Mouse (Mus musculus) limb, embryonic 10.5 days (tissue): ENCODE results near the gene Rab24. TPM values are rescaled to one million over a fixed set of nuclear protein-coding genes. Genes with fewer than 3 reads are reported as not detected.

Experiments
- DNase-seq: peaks from one replicate; pipeline ENCODE4 v3.0.0-alpha.2; 2017; ENCODE audit warnings: low spot score
- H3K27ac ChIP-seq: fragments of 300-500 bp; sonication (generic); 2 replicates; pipeline ENCODE4 v1.5.1; 2016; ENCODE audit warnings: mild to moderate bottlenecking
- H3K27me3 ChIP-seq: fragments of 300-500 bp; sonication (generic); 2 replicates; pipeline ENCODE4 v1.6.1; 2016; ENCODE audit warnings: low read depth, mild to moderate bottlenecking; ENCODE audit not compliant: poor library complexity, severe bottlenecking
- H3K36me3 ChIP-seq: fragments of 300-500 bp; sonication (generic); 2 replicates; pipeline ENCODE4 v1.6.1; 2016; ENCODE audit warnings: mild to moderate bottlenecking, moderate library complexity
- H3K4me1 ChIP-seq: fragments of 300-500 bp; sonication (generic); 2 replicates; pipeline ENCODE4 v1.6.1; 2016
- H3K4me3 ChIP-seq: fragments of 300-500 bp; sonication (generic); 2 replicates; pipeline ENCODE4 v1.5.1; 2016; ENCODE audit warnings: mild to moderate bottlenecking, moderate library complexity
- H3K9me3 ChIP-seq: fragments of 300-500 bp; sonication (generic); replicated peaks from 2 replicates; pipeline ENCODE4 v1.6.1; 2016; ENCODE audit warnings: mild to moderate bottlenecking
- WGBS: fragments of 180-500 bp; shearing (Covaris S2); methylation state at CpG from one replicate; pipeline ENCODE4 v1.1.7; 2016; 5-methylcytosine and 5-hydroxymethylcytosine counted together
- polyA plus RNA-seq: library from polyadenylated mRNA; unstranded; fragments of >200 nt; fragmentation: Nextera tagmentation; extraction: Ambion mirVana; gene quantifications from 2 replicates; pipeline ENCODE4 v1.2.1, GENCODE M21; 2016

The Rab24 gene
- polyA plus RNA-seq, 1 experiment from 2014 or later: 85.8 TPM

DNA sequence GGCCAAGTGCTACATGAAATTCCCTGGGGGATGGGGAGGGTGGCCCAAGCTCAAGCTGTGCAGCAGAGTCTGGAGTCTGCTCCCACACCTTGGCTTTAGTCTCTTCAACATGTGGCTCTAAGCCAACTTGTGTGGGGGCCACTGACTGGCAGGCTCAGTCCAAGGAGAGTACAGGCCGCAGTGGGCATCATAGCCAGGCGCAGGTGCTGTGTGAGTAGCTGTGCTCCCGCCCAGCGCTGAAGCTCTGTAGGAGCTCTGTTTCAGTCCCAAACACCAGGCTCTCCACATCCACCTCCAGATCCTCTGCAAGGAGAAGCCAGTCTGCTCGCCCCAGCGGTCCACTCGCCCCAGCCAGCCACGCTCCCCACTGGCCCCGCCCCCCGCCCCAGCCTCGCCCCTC is 3.9 kb upstream of the Rab24 start:
- no peak overlapping the region for H3K4me3 ChIP-seq

DNA sequence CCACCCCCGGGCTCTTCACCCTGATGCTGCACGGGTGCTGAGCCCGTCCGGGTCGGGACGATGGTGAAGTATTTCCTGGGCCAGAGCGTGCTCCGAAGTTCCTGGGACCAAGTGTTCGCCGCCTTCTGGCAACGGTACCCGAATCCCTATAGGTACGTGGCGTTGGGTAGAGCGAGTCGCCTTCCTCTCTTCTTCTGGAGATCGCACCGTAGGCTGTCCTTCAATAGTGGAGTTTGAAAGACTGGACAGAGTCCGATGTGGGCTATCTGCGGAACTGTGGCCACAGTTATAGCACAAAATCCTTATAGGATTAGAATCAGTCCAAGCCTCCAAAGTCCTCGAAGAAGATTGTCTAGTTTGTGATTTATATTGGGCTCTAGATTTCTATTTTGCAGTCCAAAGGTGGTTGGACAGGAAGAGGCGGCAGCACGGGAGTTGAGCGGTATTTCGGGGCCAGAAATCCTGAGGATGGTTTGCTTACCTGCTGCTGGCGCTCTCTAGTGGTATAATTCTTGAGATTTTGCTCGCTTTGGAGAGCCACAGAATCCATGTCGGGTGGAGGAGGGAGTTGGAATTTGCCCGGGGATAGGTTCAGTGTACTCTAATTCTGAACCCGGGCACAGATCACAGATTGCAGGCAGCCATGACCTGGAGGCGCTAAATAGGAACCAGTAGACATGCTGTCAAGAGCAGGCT is 532 bp upstream of the Rab24 start:
- Histone ChIP-seq H3K4me1 (peaks cover 31% of the 10 kb centered on the region), H3K36me3 (peaks cover 76% of the 10 kb centered on the region), H3K27ac (peak overlapping the region; percentile 93), H3K4me3 (peak overlapping the region; percentile 96), H3K9me3 (no peaks in the 10 kb centered on the region), H3K27me3 (no peaks in the 10 kb centered on the region)
- no peak for DNase-seq
- WGBS: 3% methylated on average over 31 of the region's 31 CpGs

More for the DNA sequence above, 3.9 kb upstream of the Rab24 start:
- Histone ChIP-seq H3K4me1 (peaks cover 52% of the 10 kb centered on the region), H3K9me3 (no peaks in the 10 kb centered on the region), H3K27ac (no peak overlapping the region), H3K27me3 (peaks cover 5% of the 10 kb centered on the region; the same call in 1 of the 2 replicates), H3K36me3 (peaks cover 43% of the 10 kb centered on the region)
- WGBS: 84% methylated on average over 11 of the region's 11 CpGs
- DNase-seq: no peak

DNA sequence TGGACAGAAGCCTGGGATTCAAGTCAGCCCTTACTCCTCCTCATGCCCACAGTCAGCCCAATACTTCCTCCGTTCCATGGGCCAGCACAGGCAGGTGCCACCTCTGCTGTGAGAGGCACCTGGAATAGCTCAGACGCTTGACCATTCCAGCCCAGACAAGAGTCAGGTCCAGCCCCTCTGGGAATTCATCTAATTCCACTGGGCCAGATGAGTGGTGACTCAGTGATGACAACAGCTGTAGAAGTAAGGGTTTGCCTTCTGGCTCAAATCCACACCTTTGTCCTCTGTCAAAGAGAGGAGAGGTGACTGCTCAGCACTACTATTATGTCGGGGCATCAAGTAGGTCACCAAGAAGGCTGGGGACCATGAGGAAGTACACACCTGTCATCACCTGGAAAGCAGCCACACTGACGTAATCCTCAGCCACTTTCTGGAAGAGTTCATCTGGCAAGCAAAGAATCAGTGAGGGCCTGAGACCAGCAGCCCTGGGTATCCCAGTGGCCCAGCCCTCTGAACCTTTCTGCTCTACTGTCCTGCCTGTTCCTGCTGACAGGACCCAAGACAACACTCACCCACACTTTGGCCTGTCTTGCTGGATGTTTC is 1.7 kb downstream of the Rab24 start, which contains the start of gene Prelid1:
Prelid1 (plus strand) TSS at position 570 of the 603 bp plus-strand sequence.
- H3K4me1 ChIP-seq: peaks cover 27% of the 10 kb centered on the region
- peaks cover 80% of the 10 kb centered on the region for H3K36me3 ChIP-seq
- no peaks in the 10 kb centered on the region for H3K9me3 ChIP-seq
- H3K27me3 ChIP-seq: no peaks in the 10 kb centered on the region
- DNase-seq: no peak
- peak within 1 kb of the TSS; percentile 93 for H3K27ac ChIP-seq
- WGBS: 83% methylated on average over 4 of the region's 4 CpGs
- H3K4me3 ChIP-seq: peak within 1 kb of the TSS; percentile 96

DNA sequence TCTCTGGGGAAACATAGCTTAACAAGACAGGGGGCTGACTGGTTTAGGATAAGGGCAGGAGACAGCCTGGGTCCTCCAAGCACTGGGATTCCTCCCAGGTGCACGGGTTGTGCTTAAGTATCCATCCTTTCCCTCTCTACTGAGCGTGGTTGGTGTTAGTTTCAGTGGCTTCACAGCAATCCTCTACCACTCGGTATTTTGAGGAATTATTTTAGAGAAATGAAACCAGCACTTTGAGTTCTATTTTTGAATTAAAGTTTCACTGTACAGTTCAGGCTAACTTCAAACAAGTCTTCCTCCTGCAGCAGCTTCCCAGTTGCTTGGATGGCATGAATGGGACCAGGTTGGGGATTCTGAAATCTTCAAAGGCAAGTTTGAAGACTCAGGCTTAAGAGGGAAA is 3.4 kb downstream of the Rab24 start:
- H3K9me3 ChIP-seq: no peaks in the 10 kb centered on the region
- 86% methylated on average over 3 of the region's 3 CpGs for WGBS

DNA sequence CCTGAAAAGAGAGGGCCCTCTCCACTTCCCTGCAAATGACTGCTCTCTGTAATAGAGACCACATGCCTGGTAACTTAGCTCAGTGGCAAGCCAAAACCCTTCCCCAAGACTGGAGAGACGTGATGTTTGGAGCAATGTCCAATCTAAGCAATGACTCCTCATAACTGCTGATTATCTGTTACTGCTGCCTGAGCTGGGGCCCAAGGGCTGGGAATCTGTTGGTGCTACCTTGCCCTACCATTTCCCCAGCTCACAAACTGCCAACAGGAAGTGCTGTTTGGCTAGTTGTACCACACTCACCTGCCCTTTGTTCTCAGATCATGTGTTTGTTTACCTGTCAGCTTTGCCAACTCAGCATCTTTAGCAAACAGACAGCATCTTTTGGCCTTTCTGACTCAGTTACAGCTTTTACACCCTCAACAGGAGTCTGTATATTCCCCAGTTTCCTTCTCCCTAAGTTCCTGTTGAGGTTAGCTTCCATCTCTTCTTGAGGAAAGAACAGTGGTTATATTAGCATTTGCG is 6.8 kb downstream of the Rab24 start:
- H3K27ac ChIP-seq: no peak overlapping the region

More for the DNA sequence above, 3.4 kb downstream of the Rab24 start:
- Histone ChIP-seq H3K4me3 (no peak overlapping the region), H3K4me1 (peaks cover 25% of the 10 kb centered on the region), H3K27me3 (no peaks in the 10 kb centered on the region), H3K36me3 (peaks cover 81% of the 10 kb centered on the region), H3K27ac (no peak overlapping the region)
- DNase-seq: no peak

DNA sequence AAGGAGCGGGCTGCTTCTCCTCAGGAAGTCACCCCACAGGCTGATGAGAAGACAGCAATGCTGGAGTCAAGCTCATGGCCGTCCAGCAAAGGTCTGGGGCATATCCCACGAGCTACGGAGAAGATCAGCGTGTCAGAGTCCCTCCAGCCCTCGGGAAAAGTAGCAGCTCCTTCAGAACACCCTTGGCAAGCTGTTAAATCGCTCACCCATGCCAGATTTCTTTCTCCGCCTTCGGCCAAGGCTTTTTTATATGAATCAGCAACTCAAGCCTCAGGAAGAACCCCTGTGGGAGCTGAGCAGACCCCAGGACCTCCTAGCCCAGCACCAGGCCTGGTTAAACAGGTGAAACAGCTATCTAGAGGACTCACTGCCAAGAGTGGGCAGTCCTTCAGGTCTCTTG is 8.7 kb downstream of the Rab24 start:
- 91% methylated on average over 9 of the region's 9 CpGs for WGBS
- H3K36me3 ChIP-seq: peaks cover 99% of the 10 kb centered on the region

More for the DNA sequence above, 6.8 kb downstream of the Rab24 start:
- DNase-seq: no peak
- peaks cover 100% of the 10 kb centered on the region for H3K36me3 ChIP-seq
- H3K27me3 ChIP-seq: no peaks in the 10 kb centered on the region
- no peaks in the 10 kb centered on the region for H3K9me3 ChIP-seq
- 94% methylated on average over 2 of the region's 2 CpGs for WGBS
- H3K4me3 ChIP-seq: no peak overlapping the region
- H3K4me1 ChIP-seq: no peaks in the 10 kb centered on the region; the same call in 1 of the 2 replicates

DNA sequence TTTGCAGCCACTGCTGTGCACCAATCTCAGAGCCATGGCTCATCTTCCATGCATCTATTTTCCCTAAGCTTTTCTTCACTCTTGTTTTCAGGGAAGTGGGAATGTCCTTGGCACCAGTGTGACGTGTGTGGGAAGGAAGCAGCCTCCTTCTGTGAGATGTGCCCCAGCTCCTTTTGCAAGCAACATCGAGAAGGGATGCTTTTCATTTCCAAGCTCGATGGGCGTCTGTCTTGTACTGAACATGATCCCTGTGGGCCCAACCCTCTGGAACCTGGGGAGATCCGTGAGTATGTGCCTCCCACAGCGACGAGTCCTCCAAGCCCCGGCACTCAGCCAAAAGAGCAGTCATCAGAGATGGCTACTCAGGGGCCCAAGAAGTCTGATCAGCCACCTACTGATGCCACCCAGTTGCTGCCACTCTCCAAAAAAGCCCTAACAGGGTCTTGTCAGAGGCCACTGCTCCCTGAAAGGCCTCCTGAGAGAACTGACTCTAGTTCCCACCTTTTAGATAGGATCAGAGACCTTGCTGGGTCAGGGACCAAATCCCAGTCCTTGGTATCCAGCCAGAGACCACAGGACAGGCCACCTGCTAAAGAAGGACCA is 9.6 kb downstream of the Rab24 start:
- Histone ChIP-seq H3K4me1 (no peaks in the 10 kb centered on the region), H3K27me3 (no peaks in the 10 kb centered on the region)
- 92% methylated on average over 8 of the region's 8 CpGs for whole genome bisulfite sequencing

More for the DNA sequence above, 8.7 kb downstream of the Rab24 start:
- no peaks in the 10 kb centered on the region for H3K4me1 ChIP-seq
- H3K9me3 ChIP-seq: no peaks in the 10 kb centered on the region
- H3K27ac ChIP-seq: no peak overlapping the region
- H3K4me3 ChIP-seq: no peak overlapping the region
- DNase-seq: no peak
- no peaks in the 10 kb centered on the region for H3K27me3 ChIP-seq

DNA sequence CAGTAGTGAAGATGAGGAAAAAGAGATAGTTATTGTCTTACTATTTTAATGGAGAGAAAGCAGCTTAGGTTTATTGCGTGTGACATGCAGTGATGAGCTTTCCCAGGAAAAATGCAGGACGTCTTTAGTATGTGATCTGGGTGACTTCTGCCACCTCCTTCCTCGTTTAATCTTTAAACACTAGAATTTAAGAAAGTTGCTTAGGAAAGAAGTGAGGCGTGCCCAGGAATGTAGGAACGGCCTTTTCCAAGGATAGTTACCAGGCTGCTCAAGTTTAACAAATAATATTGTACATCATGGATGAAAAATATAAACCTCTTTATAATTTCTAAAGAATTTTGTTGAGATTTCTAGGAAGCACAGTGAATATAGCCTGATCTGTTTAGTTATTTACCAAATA is 20.8 kb downstream of the Rab24 start:
- 91% methylated on average over 5 of the region's 5 CpGs for WGBS

More for the DNA sequence above, 9.6 kb downstream of the Rab24 start:
- Histone ChIP-seq H3K27ac (no peak overlapping the region), H3K4me3 (no peak overlapping the region), H3K9me3 (no peaks in the 10 kb centered on the region), H3K36me3 (peaks cover 99% of the 10 kb centered on the region)
- DNase-seq: no peak

DNA sequence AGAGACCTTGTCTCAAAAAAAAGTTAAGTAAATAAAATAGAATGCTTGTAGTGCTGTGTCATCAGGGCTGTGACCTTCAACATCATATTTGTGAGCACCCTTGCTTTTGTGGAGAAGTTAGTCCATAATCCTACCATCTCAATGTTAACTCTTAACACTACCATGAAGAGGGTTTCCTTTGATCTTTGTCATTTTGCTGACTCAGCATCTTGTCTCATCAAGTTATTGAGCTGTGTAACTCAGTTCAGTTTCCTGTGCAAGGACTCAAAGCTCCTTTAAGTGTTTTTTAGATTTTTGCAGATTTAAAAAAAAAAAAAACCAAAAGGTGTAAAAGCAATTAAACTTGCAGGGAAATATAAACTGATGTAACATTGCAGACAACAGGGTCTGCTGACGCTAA is 25.0 kb downstream of the Rab24 start:
- DNase-seq: no peak
- peaks cover 99% of the 10 kb centered on the region for H3K36me3 ChIP-seq

More for the DNA sequence above, 20.8 kb downstream of the Rab24 start:
- Histone ChIP-seq H3K27ac (no peak overlapping the region), H3K27me3 (no peaks in the 10 kb centered on the region), H3K4me1 (no peaks in the 10 kb centered on the region), H3K4me3 (no peak overlapping the region), H3K36me3 (peaks cover 100% of the 10 kb centered on the region), H3K9me3 (no peaks in the 10 kb centered on the region)
- no peak for DNase-seq

DNA sequence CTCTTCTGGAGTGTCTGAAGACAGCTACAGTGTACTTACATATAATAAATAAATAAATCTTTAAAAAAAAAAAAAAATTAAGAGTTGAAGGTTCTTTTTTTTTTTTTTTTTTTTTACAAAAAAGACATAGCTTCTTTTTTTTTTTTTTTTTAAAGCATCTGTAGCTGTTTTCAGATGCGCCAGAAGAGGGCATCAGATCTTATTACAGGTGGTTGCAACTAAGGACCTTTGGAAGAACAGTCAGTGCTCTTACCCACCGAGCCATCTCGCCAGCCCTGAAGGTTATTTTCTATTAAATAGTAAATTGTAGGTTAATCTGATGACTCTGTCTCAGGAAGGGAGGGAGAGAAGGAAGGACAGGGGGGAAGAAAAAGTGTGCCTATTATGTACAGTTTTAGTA is 32.9 kb downstream of the Rab24 start:
- H3K9me3 ChIP-seq: no peaks in the 10 kb centered on the region
- H3K27me3 ChIP-seq: no peaks in the 10 kb centered on the region
- no peak overlapping the region for H3K27ac ChIP-seq
- H3K4me3 ChIP-seq: no peak overlapping the region
- no peak for DNase-seq
- H3K36me3 ChIP-seq: peaks cover 96% of the 10 kb centered on the region
- no peaks in the 10 kb centered on the region for H3K4me1 ChIP-seq
- WGBS: 83% methylated on average over 3 of the region's 3 CpGs

More for the DNA sequence above, 25.0 kb downstream of the Rab24 start:
- 96% methylated on average over 1 of the region's 1 CpGs for WGBS
- Histone ChIP-seq H3K27ac (no peak overlapping the region), H3K4me1 (no peaks in the 10 kb centered on the region), H3K9me3 (no peaks in the 10 kb centered on the region), H3K4me3 (no peak overlapping the region), H3K27me3 (no peaks in the 10 kb centered on the region)

DNA sequence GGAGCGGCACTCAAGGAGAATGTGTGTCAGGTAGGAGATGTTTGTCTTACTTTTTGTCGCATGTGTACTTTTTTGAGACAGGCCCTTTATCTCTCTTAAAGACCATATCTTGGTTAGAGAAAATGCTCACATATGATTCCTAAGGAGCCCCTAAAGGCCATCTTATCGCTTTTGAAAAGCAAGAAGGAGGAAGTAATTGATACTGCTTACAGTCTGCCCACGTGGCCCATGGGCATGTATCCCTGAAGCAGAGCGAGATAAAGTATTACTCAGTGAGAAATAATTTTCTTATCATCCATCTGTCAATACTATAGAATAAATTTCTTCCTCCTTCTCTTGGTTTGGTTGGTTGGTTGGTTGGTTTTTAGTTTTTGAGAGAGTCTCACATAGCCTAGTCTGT is 44.1 kb downstream of the Rab24 start:
- DNase-seq: no peak
- H3K4me1 ChIP-seq: no peaks in the 10 kb centered on the region
- WGBS: 97% methylated on average over 5 of the region's 5 CpGs
- no peaks in the 10 kb centered on the region for H3K27me3 ChIP-seq
- H3K36me3 ChIP-seq: peaks cover 93% of the 10 kb centered on the region
- no peak overlapping the region for H3K4me3 ChIP-seq
- H3K27ac ChIP-seq: no peak overlapping the region
- no peaks in the 10 kb centered on the region for H3K9me3 ChIP-seq

DNA sequence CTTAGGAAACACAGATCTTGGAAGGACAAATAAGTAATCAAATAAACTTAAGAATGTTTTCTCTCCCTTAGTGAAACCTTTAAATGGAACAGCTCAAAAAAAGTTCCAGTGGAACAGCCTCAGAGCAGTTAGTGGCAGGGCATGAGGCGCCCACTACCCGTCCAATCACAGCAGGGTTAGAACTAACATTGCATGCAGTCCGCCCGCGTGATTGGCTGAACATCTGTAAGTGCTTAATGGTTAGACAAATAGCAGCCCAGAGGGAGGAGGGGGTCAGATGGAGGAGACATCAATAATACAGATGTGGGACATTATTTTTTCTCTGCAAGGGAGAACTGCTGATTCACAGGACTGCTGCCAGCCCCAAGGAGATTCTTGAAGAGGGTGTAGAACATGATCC is 44.5 kb downstream of the Rab24 start:
- Histone ChIP-seq H3K36me3 (peaks cover 93% of the 10 kb centered on the region), H3K4me3 (no peak overlapping the region), H3K4me1 (no peaks in the 10 kb centered on the region), H3K27me3 (no peaks in the 10 kb centered on the region), H3K9me3 (no peaks in the 10 kb centered on the region), H3K27ac (no peak overlapping the region)
- no peak for DNase-seq
- 88% methylated on average over 5 of the region's 5 CpGs for WGBS
